Mouse (Mus musculus) thymus, adult 2 months (tissue): ENCODE data around the gene Kif6.

Experiments used
- CTCF ChIP-seq: fragments of 200-500 bp; IDR thresholded peaks from 2 replicates; pipeline ENCODE4 v1.5.1; 2012; ENCODE audit warnings: mild to moderate bottlenecking, control low read depth, low read length, moderate library complexity, borderline replicate concordance; ENCODE audit not compliant: control insufficient read depth, poor library complexity, insufficient read depth; ENCODE audit errors: extremely low read depth
- POLR2A ChIP-seq: fragments of 200-500 bp; IDR thresholded peaks from 2 replicates; pipeline ENCODE4 v1.6.1; 2012; ENCODE audit warnings: mild to moderate bottlenecking, low read length, control low read depth, moderate library complexity; ENCODE audit not compliant: control insufficient read depth, poor library complexity, insufficient read depth; ENCODE audit errors: extremely low read depth

DNA sequence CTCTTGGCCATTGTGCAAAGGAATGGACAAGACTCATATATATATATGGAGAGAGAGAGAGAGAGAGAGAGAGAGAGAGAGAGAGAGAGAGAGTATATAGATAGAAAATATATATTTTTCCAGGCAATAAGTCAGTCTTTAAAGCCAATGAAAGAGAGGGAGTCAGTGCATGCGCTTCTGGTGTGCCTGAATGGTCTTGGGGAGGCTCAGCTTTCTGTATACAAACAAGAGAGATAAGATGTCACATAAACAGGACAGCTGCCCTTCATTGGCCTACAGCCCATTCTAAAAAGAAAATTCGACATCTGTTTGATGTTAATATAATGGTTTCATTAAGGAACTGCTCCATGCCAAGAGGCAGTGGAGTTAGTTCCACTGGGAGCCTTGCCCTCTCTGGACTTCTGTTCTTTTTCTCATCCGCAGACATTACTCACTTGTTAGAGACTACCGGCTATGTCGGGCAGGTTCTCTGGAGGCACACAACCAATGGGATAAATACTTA lies 219.2 kb downstream of the Kif6 start:
- no peak for TF ChIP-seq CTCF
- no peak for TF ChIP-seq POLR2A
